In the genomic region with DNA sequence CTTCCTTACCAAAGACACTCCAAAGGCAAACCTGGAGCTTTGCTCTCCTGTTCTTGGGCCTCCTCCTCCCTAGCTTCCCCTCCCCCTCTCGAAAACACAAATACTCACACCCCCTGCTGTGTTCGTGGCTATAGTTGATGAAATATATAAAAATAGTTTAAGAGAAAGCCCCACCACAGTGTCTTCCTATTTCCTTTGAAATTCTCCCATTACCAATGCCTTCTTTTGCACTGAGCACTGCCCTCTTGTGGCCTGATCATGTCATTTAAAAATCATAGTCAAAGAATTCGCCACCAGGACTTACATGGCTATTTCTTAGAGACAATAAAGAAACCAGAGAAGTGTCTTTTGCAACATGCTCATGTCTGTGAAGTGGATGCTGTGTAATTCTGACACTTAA, we compare ENCODE assay signal across 10 mouse cellular contexts.
DNase-seq lines count a peak whose midpoint lies in the region; ATAC-seq lines count a peak whose summit lies in the region.
"Had no signal": no experiment of that assay in that cellular context is flagged by ENCODE, and none has a peak within 500 bp of the region (broad histone marks: within the 10 kb centered on the region; RNA-seq: fewer than 3 reads in every experiment).

No protein-coding gene starts in this region.

- no peaks in the 10 kb centered on the region for H3K9me3 ChIP-seq in kidney, embryonic 15.5 days (replicated peaks)
- H3K9me3 ChIP-seq: embryonic facial prominence, embryonic 13.5 days; neural tube, embryonic 12.5 days had no signal

- no peaks in the 10 kb centered on the region for H3K4me1 ChIP-seq in kidney, embryonic 15.5 days
- H3K4me1 ChIP-seq: embryonic facial prominence, embryonic 13.5 days; neural tube, embryonic 12.5 days had no signal

- H3K27me3 ChIP-seq in kidney, embryonic 15.5 days = no peaks in the 10 kb centered on the region
- H3K27me3 ChIP-seq: embryonic facial prominence, embryonic 13.5 days; neural tube, embryonic 12.5 days had no signal

- H3K9ac ChIP-seq in kidney, embryonic 15.5 days = no peak overlapping the region
- H3K9ac ChIP-seq: embryonic facial prominence, embryonic 13.5 days; neural tube, embryonic 12.5 days had no signal

- no peaks in the 10 kb centered on the region for H3K36me3 ChIP-seq in kidney, embryonic 15.5 days
- H3K36me3 ChIP-seq: embryonic facial prominence, embryonic 13.5 days; neural tube, embryonic 12.5 days had no signal

- no peak overlapping the region for H3K4me3 ChIP-seq in kidney, embryonic 15.5 days (replicated peaks)
- H3K4me3 ChIP-seq: embryonic facial prominence, embryonic 13.5 days; neural tube, embryonic 12.5 days had no signal

- no peak for ATAC-seq in kidney, embryonic 15.5 days (replicated peaks; ENCODE audit: low FRiP score)
- no peak for ATAC-seq in megakaryocyte-erythroid progenitor cell, adult 5-6 weeks (replicated peaks; ENCODE audit: low FRiP score, low TSS enrichment, poor library complexity, severe bottlenecking)

- no peak overlapping the region for H3K4me2 ChIP-seq in kidney, embryonic 15.5 days
- H3K4me2 ChIP-seq: embryonic facial prominence, embryonic 13.5 days; neural tube, embryonic 12.5 days had no signal

- peak; percentile 43 for DNase-seq in adrenal gland, postnatal 10 days
- no peak for DNase-seq in adrenal gland, adult 8-10 months
- peak; percentile 11 for DNase-seq in kidney, adult 9 months
- DNase-seq in ZHBTc4 (ENCODE audit: low read depth, low spot score) = peak; percentile 52
- peak; percentile 34 to 66 for DNase-seq in frontal cortex, postnatal 36 days (ENCODE audit: low spot score in 2 of 2)
- peak; percentile 18 for DNase-seq in lung, postnatal 14 days

- 23% methylated on average over 3 of the region's 3 CpGs for WGBS in kidney, embryonic 15.5 days

- no peak overlapping the region for H3K27ac ChIP-seq in kidney, embryonic 15.5 days
- H3K27ac ChIP-seq: embryonic facial prominence, embryonic 13.5 days; neural tube, embryonic 12.5 days had no signal
